Mouse (Mus musculus) midbrain, embryonic 12.5 days (tissue): ENCODE data around the gene Tmprss6. TPM values are rescaled to one million over a fixed set of nuclear protein-coding genes. Genes with fewer than 3 reads are reported as not detected.

Experiments used
- ATAC-seq: fragments of 200-750 bp; cut with Nextera tagmentation; 2 replicates; pipeline ENCODE4 v1.8.0; 2017; ENCODE audit warnings: low read depth, moderate TSS enrichment, moderate library complexity; ENCODE audit not compliant: low FRiP score
- H3K27ac ChIP-seq: fragments of 300-500 bp; sonication (generic); replicated peaks from 2 replicates; pipeline ENCODE4 v1.5.1; 2016; ENCODE audit warnings: mild to moderate bottlenecking
- H3K27me3 ChIP-seq: fragments of 300-500 bp; sonication (generic); 2 replicates; pipeline ENCODE4 v1.6.1; 2016; ENCODE audit warnings: mild to moderate bottlenecking
- H3K36me3 ChIP-seq: fragments of 300-500 bp; sonication (generic); 2 replicates; pipeline ENCODE4 v1.6.1; 2016
- H3K4me1 ChIP-seq: fragments of 300-500 bp; sonication (generic); 2 replicates; pipeline ENCODE4 v1.6.1; 2016
- H3K4me2 ChIP-seq: fragments of 300-500 bp; sonication (generic); replicated peaks from 2 replicates; pipeline ENCODE4 v1.6.1; 2016; ENCODE audit warnings: mild to moderate bottlenecking, moderate library complexity
- H3K4me3 ChIP-seq: fragments of 300-500 bp; sonication (generic); 2 replicates; pipeline ENCODE4 v1.5.1; 2016; ENCODE audit warnings: mild to moderate bottlenecking
- H3K9ac ChIP-seq: fragments of 300-500 bp; sonication (generic); replicated peaks from 2 replicates; pipeline ENCODE4 v1.6.1; 2016; ENCODE audit warnings: mild to moderate bottlenecking, moderate library complexity
- H3K9me3 ChIP-seq: fragments of 300-500 bp; sonication (generic); 2 replicates; pipeline ENCODE4 v1.6.1; 2016; ENCODE audit warnings: mild to moderate bottlenecking
- WGBS: fragments of 180-500 bp; shearing (Covaris S2); methylation state at CpG from one replicate; pipeline ENCODE4 v1.1.7; 2016; 5-methylcytosine and 5-hydroxymethylcytosine counted together
- polyA plus RNA-seq: library from polyadenylated mRNA; unstranded; fragments of >200 nt; fragmentation: Nextera tagmentation; extraction: Ambion mirVana; gene quantifications from 2 replicates; pipeline ENCODE4 v1.2.1, GENCODE M21; 2016

The Tmprss6 gene
- polyA plus RNA-seq, 1 experiment from 2014 or later: 0.05 TPM

- H3K4me1 ChIP-seq: 0 out of 2 replicates have a peak, but pooled peaks cover 2% of the 10 kb centered on the region
- ATAC-seq: no peak
- no peaks in the 10 kb centered on the region for H3K27me3 ChIP-seq
- no peak overlapping the region for H3K27ac ChIP-seq
- 94% methylated on average over 5 of the region's 5 CpGs for WGBS
- no peak overlapping the region for H3K4me3 ChIP-seq
- H3K36me3 ChIP-seq: no peaks in the 10 kb centered on the region
- no peak overlapping the region for H3K9ac ChIP-seq
- peaks cover 4% of the 10 kb centered on the region; the same call in 1 of the 2 replicates for H3K9me3 ChIP-seq
- H3K4me2 ChIP-seq: no peak overlapping the region
These were observed 36.4 kb upstream of the Tmprss6 start for GRCm38 (mm10) chr15:78504816-78505215.

DNA sequence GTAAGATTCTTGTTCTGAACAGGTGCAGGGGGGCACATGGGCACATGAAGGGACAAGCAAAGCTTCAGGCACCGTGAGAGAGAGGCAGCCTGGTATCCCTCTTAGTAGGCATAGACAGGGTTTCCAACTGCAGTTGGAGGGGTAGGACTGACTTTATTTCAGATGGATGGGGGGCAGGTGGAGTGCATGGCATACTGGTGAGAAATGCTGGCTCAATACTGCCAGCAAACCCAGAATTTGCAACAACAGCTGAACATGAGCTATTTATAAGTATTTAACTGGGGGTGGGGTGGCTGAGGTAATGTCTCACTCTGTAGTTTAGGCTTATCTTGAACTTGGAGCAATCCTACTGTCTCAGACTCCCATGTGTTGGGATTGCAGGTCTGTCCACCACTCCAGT lies 35.6 kb upstream of the Tmprss6 start:
- Histone ChIP-seq H3K27me3 (no peaks in the 10 kb centered on the region), H3K4me3 (no peak overlapping the region), H3K36me3 (no peaks in the 10 kb centered on the region), H3K27ac (no peak overlapping the region), H3K4me1 (no peaks in the 10 kb centered on the region), H3K9me3 (peaks cover 4% of the 10 kb centered on the region; the same call in 1 of the 2 replicates), H3K9ac (no peak overlapping the region), H3K4me2 (no peak overlapping the region)
- WGBS: 90% methylated on average over 1 of the region's 1 CpGs
- ATAC-seq: no peak

DNA sequence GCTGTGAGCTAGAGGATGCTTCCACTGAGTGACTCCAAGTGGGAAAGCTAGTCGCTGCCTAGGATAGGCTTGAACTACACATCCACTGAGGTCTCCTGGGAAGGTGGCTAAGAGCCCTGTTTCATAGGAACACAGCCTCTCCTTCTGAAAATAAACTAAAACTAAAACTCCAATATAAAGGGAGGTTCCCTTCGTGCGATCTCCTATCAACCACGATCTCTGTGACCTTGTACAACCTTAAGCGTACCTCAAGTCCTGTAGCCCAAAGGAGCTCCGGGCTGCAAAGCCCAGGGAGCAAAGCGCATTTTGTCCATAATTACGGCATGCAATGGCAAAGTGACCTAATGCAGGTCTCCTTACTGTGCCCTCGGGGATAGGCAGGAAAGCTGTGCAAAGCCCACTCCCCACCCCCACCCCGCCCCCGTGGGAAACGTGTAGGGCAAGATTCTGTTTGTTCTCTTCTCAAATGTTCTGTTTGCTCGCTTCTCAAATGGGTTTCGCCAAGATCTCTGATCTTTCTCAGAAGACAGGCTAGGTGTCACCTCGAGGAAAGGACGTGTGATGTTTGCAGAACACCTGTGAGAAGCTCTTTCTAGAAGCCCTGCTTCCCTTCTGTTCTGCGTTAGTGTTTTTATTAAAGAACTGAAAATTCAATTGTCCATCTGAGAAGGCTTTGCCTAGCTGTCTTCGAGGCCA lies 34.2 kb upstream of the Tmprss6 start:
- Histone ChIP-seq H3K9me3 (peaks cover 4% of the 10 kb centered on the region; the same call in 1 of the 2 replicates), H3K9ac (no peak overlapping the region), H3K27ac (no peak overlapping the region), H3K36me3 (no peaks in the 10 kb centered on the region), H3K4me2 (no peak overlapping the region), H3K4me1 (no peaks in the 10 kb centered on the region), H3K4me3 (no peak overlapping the region), H3K27me3 (no peaks in the 10 kb centered on the region)
- 86% methylated on average over 18 of the region's 18 CpGs for WGBS
- ATAC-seq: no peak

DNA sequence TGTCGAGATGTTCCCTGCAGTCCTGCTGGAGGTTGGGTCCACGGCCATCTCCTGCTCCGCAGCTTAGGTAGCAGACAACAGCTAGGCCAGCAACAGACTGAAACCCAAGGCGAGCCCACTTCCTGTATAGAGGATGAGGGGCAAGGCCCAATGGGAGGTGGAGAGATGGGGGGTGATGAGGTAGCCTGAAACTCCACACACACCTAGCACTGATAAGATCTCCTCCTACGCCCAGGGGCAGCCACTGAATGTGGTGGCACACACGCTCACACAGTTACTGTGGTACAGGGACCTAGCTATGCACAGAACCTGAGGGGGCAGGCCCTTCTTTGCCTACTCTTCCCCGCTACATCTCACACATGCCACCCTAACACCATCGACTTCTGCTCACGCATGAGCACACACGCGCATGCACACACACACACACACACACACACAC lies 26.6 kb upstream of the Tmprss6 start, which contains the start of gene Il2rb:
TSS of gene Il2rb (minus strand) at position 304 of the 439 bp plus-strand sequence.
- H3K9me3 ChIP-seq: no peaks in the 10 kb centered on the region
- ATAC-seq: no peak
- H3K4me1 ChIP-seq: no peaks in the 10 kb centered on the region
- H3K4me2 ChIP-seq: no peak within 1 kb of the TSS
- no peak within 1 kb of the TSS for H3K27ac ChIP-seq
- no peak within 1 kb of the TSS for H3K9ac ChIP-seq
- H3K36me3 ChIP-seq: no peaks in the 10 kb centered on the region
- WGBS: 90% methylated on average over 11 of the region's 11 CpGs
- no peaks in the 10 kb centered on the region for H3K27me3 ChIP-seq
- no peak within 1 kb of the TSS for H3K4me3 ChIP-seq

GRCm38 (mm10) chr15:78493401-78494010 lies 25.1 kb upstream of the Tmprss6 start:
- no peak overlapping the region for H3K9ac ChIP-seq
- H3K4me3 ChIP-seq: no peak overlapping the region
- H3K27ac ChIP-seq: no peak overlapping the region
- no peaks in the 10 kb centered on the region for H3K36me3 ChIP-seq
- H3K4me1 ChIP-seq: no peaks in the 10 kb centered on the region
- no peaks in the 10 kb centered on the region for H3K27me3 ChIP-seq
- no peaks in the 10 kb centered on the region for H3K9me3 ChIP-seq
- no peak for ATAC-seq
- no peak overlapping the region for H3K4me2 ChIP-seq
- 82% methylated on average over 10 of the region's 10 CpGs for WGBS

- Histone ChIP-seq H3K36me3 (no peaks in the 10 kb centered on the region), H3K27me3 (0 out of 2 replicates have a peak, but pooled peaks cover 6% of the 10 kb centered on the region), H3K9me3 (no peaks in the 10 kb centered on the region), H3K4me1 (no peaks in the 10 kb centered on the region), H3K4me3 (no peak overlapping the region), H3K27ac (no peak overlapping the region), H3K4me2 (no peak overlapping the region), H3K9ac (no peak overlapping the region)
- 87% methylated on average over 3 of the region's 3 CpGs for WGBS
- ATAC-seq: no peak
These were observed 22.9 kb upstream of the Tmprss6 start for GRCm38 (mm10) chr15:78491301-78491700.

GRCm38 (mm10) chr15:78489906-78490305 lies 21.5 kb upstream of the Tmprss6 start:
- H3K4me2 ChIP-seq: no peak overlapping the region
- H3K27me3 ChIP-seq: 0 out of 2 replicates have a peak, but pooled peaks cover 10% of the 10 kb centered on the region
- ATAC-seq: no peak
- H3K27ac ChIP-seq: no peak overlapping the region
- H3K36me3 ChIP-seq: no peaks in the 10 kb centered on the region
- H3K9ac ChIP-seq: no peak overlapping the region
- no peak overlapping the region for H3K4me3 ChIP-seq
- no peaks in the 10 kb centered on the region for H3K9me3 ChIP-seq
- WGBS: 81% methylated on average over 8 of the region's 8 CpGs
- H3K4me1 ChIP-seq: no peaks in the 10 kb centered on the region

DNA sequence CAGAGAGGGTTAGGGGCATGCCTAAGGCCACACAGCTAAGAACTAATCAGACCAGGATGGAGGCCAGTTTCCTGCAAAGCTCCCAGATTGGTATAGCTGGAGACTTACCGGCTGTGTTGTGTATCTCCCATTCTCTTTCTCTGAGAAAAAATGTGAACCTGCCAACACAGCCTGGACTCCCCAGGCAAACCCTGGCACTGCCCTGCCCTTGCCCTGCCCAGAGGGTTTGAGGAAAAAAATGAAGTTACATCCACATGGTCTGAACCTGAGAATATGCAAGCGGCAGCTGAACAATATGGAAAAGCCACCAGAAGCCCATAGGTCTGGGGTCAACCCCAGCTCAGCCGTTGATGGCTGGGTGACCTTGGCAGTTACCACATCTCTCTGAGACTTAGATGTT lies 20.8 kb upstream of the Tmprss6 start:
- no peaks in the 10 kb centered on the region for H3K9me3 ChIP-seq
- no peak overlapping the region for H3K4me3 ChIP-seq
- WGBS: 85% methylated on average over 3 of the region's 3 CpGs
- no peak for ATAC-seq
- no peak overlapping the region for H3K27ac ChIP-seq
- no peak overlapping the region for H3K9ac ChIP-seq
- 0 out of 2 replicates have a peak, but pooled peaks cover 10% of the 10 kb centered on the region for H3K27me3 ChIP-seq
- H3K36me3 ChIP-seq: no peaks in the 10 kb centered on the region
- no peak overlapping the region for H3K4me2 ChIP-seq
- H3K4me1 ChIP-seq: no peaks in the 10 kb centered on the region

GRCm38 (mm10) chr15:78487066-78487465 lies 18.6 kb upstream of the Tmprss6 start:
- no peaks in the 10 kb centered on the region for H3K36me3 ChIP-seq
- H3K9me3 ChIP-seq: no peaks in the 10 kb centered on the region
- no peak overlapping the region for H3K9ac ChIP-seq
- WGBS: 77% methylated on average over 4 of the region's 4 CpGs
- H3K4me1 ChIP-seq: no peaks in the 10 kb centered on the region
- no peak overlapping the region for H3K4me2 ChIP-seq
- ATAC-seq: no peak
- H3K27me3 ChIP-seq: 0 out of 2 replicates have a peak, but pooled peaks cover 10% of the 10 kb centered on the region
- H3K4me3 ChIP-seq: no peak overlapping the region
- H3K27ac ChIP-seq: no peak overlapping the region

GRCm38 (mm10) chr15:78486564-78486963 lies 18.1 kb upstream of the Tmprss6 start:
- WGBS: 100% methylated on average over 1 of the region's 1 CpGs
- Histone ChIP-seq H3K4me2 (no peak overlapping the region), H3K4me3 (no peak overlapping the region), H3K27ac (no peak overlapping the region), H3K4me1 (no peaks in the 10 kb centered on the region), H3K36me3 (no peaks in the 10 kb centered on the region), H3K27me3 (0 out of 2 replicates have a peak, but pooled peaks cover 10% of the 10 kb centered on the region), H3K9ac (no peak overlapping the region), H3K9me3 (no peaks in the 10 kb centered on the region)
- ATAC-seq: no peak

- ATAC-seq: no peak
- Histone ChIP-seq H3K27me3 (0 out of 2 replicates have a peak, but pooled peaks cover 10% of the 10 kb centered on the region), H3K4me1 (no peaks in the 10 kb centered on the region), H3K4me2 (no peak overlapping the region), H3K27ac (no peak overlapping the region), H3K36me3 (no peaks in the 10 kb centered on the region), H3K9ac (no peak overlapping the region), H3K4me3 (no peak overlapping the region), H3K9me3 (no peaks in the 10 kb centered on the region)
- 80% methylated on average over 4 of the region's 4 CpGs for WGBS
These were observed 14.9 kb upstream of the Tmprss6 start for GRCm38 (mm10) chr15:78483311-78483710.

DNA sequence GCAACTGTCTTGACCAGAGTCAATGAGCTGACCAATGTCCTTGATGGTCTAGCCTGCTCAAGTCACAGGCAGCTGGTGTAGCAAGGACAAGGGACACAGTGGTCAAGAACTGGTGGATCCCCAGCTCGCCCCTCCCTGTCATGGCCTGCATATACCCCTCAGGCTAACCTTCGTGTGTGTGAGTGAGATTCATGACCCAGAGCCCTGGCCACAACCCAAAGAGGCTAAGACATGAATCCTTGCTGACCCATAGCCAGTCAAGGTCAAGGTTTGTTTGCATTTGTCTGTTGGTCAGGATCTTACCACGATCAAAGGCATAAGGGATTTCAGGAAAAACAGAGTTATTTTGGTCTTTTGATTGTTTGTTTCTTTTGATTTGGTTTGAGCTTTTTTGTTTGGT lies 14.1 kb upstream of the Tmprss6 start:
- Histone ChIP-seq H3K27me3 (0 out of 2 replicates have a peak, but pooled peaks cover 10% of the 10 kb centered on the region), H3K4me3 (no peak overlapping the region), H3K36me3 (no peaks in the 10 kb centered on the region), H3K9ac (no peak overlapping the region), H3K27ac (no peak overlapping the region), H3K4me2 (no peak overlapping the region), H3K4me1 (no peaks in the 10 kb centered on the region), H3K9me3 (no peaks in the 10 kb centered on the region)
- 75% methylated on average over 3 of the region's 3 CpGs for WGBS
- no peak for ATAC-seq
